8 mouse cellular contexts compared by ENCODE assay signal in the genomic region with DNA sequence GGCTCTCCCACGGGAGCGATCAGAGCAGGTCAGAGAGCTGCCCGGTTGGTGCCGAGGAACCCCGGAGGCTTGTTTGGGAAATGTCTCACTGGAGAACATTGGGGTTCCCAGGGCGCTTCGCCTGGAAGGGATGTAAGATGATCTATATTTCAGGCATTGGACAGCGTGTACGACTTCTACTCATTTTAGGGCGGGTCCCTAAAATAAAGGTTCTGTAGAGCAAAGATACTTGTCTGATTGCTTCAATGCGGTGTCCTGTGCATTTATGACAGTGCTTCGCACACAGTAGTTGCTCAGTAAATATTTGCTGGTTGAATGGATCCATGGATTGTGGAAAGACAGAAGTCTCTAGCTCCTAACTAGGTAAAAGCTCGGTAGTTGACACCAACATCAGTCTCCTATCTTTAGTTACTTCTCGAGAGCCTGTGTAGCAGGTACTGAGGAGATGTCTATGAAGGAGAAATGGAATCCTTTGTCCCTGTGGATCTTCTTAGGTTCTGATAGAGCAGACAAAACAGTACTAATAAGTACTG. TPM values are rescaled to one million over a fixed set of nuclear protein-coding genes. Genes with fewer than 3 reads are reported as not detected.
A peak's percentile ranks its signal among the peaks of the same experiment; 100 is the strongest.
DNase-seq lines count a peak whose midpoint lies in the region; ATAC-seq lines count a peak whose summit lies in the region.

No protein-coding gene starts in this region.

- peak overlapping the region; percentile 89 for H3K27ac ChIP-seq in heart, embryonic 13.5 days (replicated peaks)
- H3K27ac ChIP-seq in hindbrain, embryonic 10.5 days: peak overlapping the region; percentile 88

- 0 out of 2 replicates have a peak, but pooled peaks cover 3% of the 10 kb centered on the region for H3K36me3 ChIP-seq in heart, embryonic 13.5 days
- no peaks in the 10 kb centered on the region for H3K36me3 ChIP-seq in hindbrain, embryonic 10.5 days

- no peak for ATAC-seq in heart, embryonic 13.5 days (ENCODE audit: extremely low read depth, insufficient number of reproducible peaks, low FRiP score, low TSS enrichment)
- peak; percentile 35 for ATAC-seq in megakaryocyte progenitor cell, adult 5-6 weeks (replicated peaks; ENCODE audit: poor library complexity)

- no peaks in the 10 kb centered on the region for H3K27me3 ChIP-seq in heart, embryonic 13.5 days (replicated peaks)
- peaks cover 4% of the 10 kb centered on the region; the same call in 1 of the 2 replicates for H3K27me3 ChIP-seq in hindbrain, embryonic 10.5 days (ENCODE audit: insufficient read depth, poor library complexity, severe bottlenecking)

- intact Hi-C loops in heart, postnatal 25 days (cut with DNase I): loop anchor here (10.0 kb wide), 2 partner anchors 721 to 811 kb away; a partner anchor contains a TSS

- no peak for DNase-seq in heart, postnatal 25 days (ENCODE audit: low spot score)
- peak; percentile 40 for DNase-seq in MEL-GATA-1-ER (ENCODE audit: extremely low read depth, low read depth)
- no peak for DNase-seq in hindbrain, embryonic 10.5 days (ENCODE audit: low spot score)
- DNase-seq in spleen, postnatal 10 days (ENCODE audit: low spot score in 2 of 2): no peak
- DNase-seq in gastrocnemius, adult 18-20 months (ENCODE audit: low spot score): no peak
- no peak for DNase-seq in left cerebral cortex, adult 11 months (ENCODE audit: low spot score)

- peaks cover 27% of the 10 kb centered on the region for H3K4me1 ChIP-seq in heart, embryonic 13.5 days
- peaks cover 18% of the 10 kb centered on the region for H3K4me1 ChIP-seq in hindbrain, embryonic 10.5 days (replicated peaks)

- peak overlapping the region; percentile 79 for H3K4me2 ChIP-seq in heart, embryonic 13.5 days

- no peaks in the 10 kb centered on the region for H3K9me3 ChIP-seq in heart, embryonic 13.5 days
- H3K9me3 ChIP-seq in hindbrain, embryonic 10.5 days: no peaks in the 10 kb centered on the region

- peak overlapping the region; percentile 94 for H3K4me3 ChIP-seq in heart, embryonic 13.5 days
- H3K4me3 ChIP-seq in hindbrain, embryonic 10.5 days: peak overlapping the region; percentile 88

- H3K9ac ChIP-seq in heart, embryonic 13.5 days: peak overlapping the region; percentile 98

- WGBS in heart, embryonic 13.5 days: 13% methylated on average over 14 of the region's 14 CpGs
- 28% methylated on average over 14 of the region's 14 CpGs for WGBS in hindbrain, embryonic 10.5 days

RNA-seq across cellular contexts. Expression of a gene that starts 0.9 kb away (rescaled TPM):
- polyA plus RNA-seq in heart, embryonic 13.5 days (2015; fragmentation: Nextera tagmentation; extraction: Ambion mirVana): 4.7 and 5.2 TPM in 2 replicates
- 10 to 100 TPM; 42.6 to 43.8 TPM for total RNA-seq in heart, postnatal 25 days (2021)
- 4.9 and 5.2 TPM in 2 replicates for polyA plus RNA-seq in hindbrain, embryonic 10.5 days (2016; fragmentation: Nextera tagmentation; extraction: Ambion mirVana)
- total RNA-seq in megakaryocyte progenitor cell, adult 5-6 weeks (2015): 14.8 and 16.3 TPM in 2 replicates
- total RNA-seq in megakaryocyte progenitor cell, adult 5-6 weeks (2017): 15.2 and 17.3 TPM in 2 replicates
- 10 to 100 TPM; 25.8 to 30.9 TPM for total RNA-seq in gastrocnemius, adult 18-20 months (2021)

RNA-seq across cellular contexts. Expression of a gene that starts 13.9 kb away (rescaled TPM):
- polyA plus RNA-seq in heart, embryonic 13.5 days (2015; fragmentation: Nextera tagmentation; extraction: Ambion mirVana): 5.5 and 6.3 TPM in 2 replicates
- total RNA-seq in heart, postnatal 25 days (2021): 1 to 10 TPM; 2.3 to 3.7 TPM
- 11.0 and 12.8 TPM in 2 replicates for polyA plus RNA-seq in hindbrain, embryonic 10.5 days (2016; fragmentation: Nextera tagmentation; extraction: Ambion mirVana)
- 3.2 and 5.6 TPM in 2 replicates for total RNA-seq in megakaryocyte progenitor cell, adult 5-6 weeks (2015)
- 1.1 and 2.5 TPM in 2 replicates for total RNA-seq in megakaryocyte progenitor cell, adult 5-6 weeks (2017)
- total RNA-seq in gastrocnemius, adult 18-20 months (2021): 1 to 10 TPM; 2.0 to 2.7 TPM
